Mouse (Mus musculus) ZHBTc4 (cell line): ENCODE results near the gene Kcnip1.

ENCODE experiments used
- DNase-seq: peaks from one replicate; pipeline ENCODE4 v3.0.0-alpha.2; 2011; ENCODE audit warnings: low read depth, low spot score

Gene Kcnip1

GRCm38 (mm10) chr11:33986525-33986924 is 6.4 kb downstream of the Kcnip1 start:
- no peak for DNase-seq

GRCm38 (mm10) chr11:33980146-33980545 is 12.8 kb downstream of the Kcnip1 start:
- no peak for DNase-seq

- DNase-seq = no peak
Measured at GRCm38 (mm10) chr11:33975121-33975520, 17.8 kb downstream of the Kcnip1 start.

- DNase-seq = no peak
Measured at GRCm38 (mm10) chr11:33974341-33975040, 18.5 kb downstream of the Kcnip1 start.

- DNase-seq = no peak
Measured at GRCm38 (mm10) chr11:33972114-33972513, 20.8 kb downstream of the Kcnip1 start.

- no peak for DNase-seq
Measured at GRCm38 (mm10) chr11:33969199-33969598, 23.8 kb downstream of the Kcnip1 start.

GRCm38 (mm10) chr11:33967708-33968107 is 25.2 kb downstream of the Kcnip1 start:
- no peak for DNase-seq

- no peak for DNase-seq
Measured at GRCm38 (mm10) chr11:33965380-33965779, 27.6 kb downstream of the Kcnip1 start.

GRCm38 (mm10) chr11:33962688-33963407 is 30.1 kb downstream of the Kcnip1 start, which contains the start of gene Kcnmb1:
Kcnmb1 (plus strand) TSS chr11:33963013.
- no peak for DNase-seq

- no peak for DNase-seq
Measured at GRCm38 (mm10) chr11:33962178-33962577, 30.8 kb downstream of the Kcnip1 start.

- DNase-seq = peak; percentile 68
Measured at GRCm38 (mm10) chr11:33958713-33959112, 34.2 kb downstream of the Kcnip1 start.

GRCm38 (mm10) chr11:33957595-33957994 is 35.4 kb downstream of the Kcnip1 start:
- no peak for DNase-seq

GRCm38 (mm10) chr11:33956623-33957022 is 36.3 kb downstream of the Kcnip1 start:
- no peak for DNase-seq

- DNase-seq = no peak
Measured at GRCm38 (mm10) chr11:33955982-33956381, 37.0 kb downstream of the Kcnip1 start.

GRCm38 (mm10) chr11:33951684-33952625 is 41.0 kb downstream of the Kcnip1 start:
- DNase-seq = peak; percentile 33

- DNase-seq = peak; percentile 43
Measured at GRCm38 (mm10) chr11:33951155-33951554, 41.8 kb downstream of the Kcnip1 start.

- no peak for DNase-seq
Measured at GRCm38 (mm10) chr11:33946501-33946900, 46.5 kb downstream of the Kcnip1 start.

- peak; percentile 74 for DNase-seq
Measured at GRCm38 (mm10) chr11:33944786-33945328, 48.1 kb downstream of the Kcnip1 start.

GRCm38 (mm10) chr11:33944067-33944785 is 48.7 kb downstream of the Kcnip1 start:
- peak; percentile 81 for DNase-seq

GRCm38 (mm10) chr11:33943565-33943964 is 49.4 kb downstream of the Kcnip1 start:
- no peak for DNase-seq
